Mouse (Mus musculus) cerebellum, postnatal 14 days (tissue): Measurements from ENCODE around the gene Snx14.

Experiments
- DNase-seq, 2 experiments: peaks; one replicate each; pipeline ENCODE4 v3.0.0; 2021; ENCODE audit warnings: mixed read lengths in 2 of 2

Gene Snx14

GRCm38 (mm10) chr9:88342241-88342640, 96.5 kb downstream of the Snx14 start:
- no peak for DNase-seq

- no peak for DNase-seq
Observed at GRCm38 (mm10) chr9:88340819-88341218, 97.9 kb downstream of the Snx14 start.

GRCm38 (mm10) chr9:88335839-88336238, 102.9 kb downstream of the Snx14 start:
- DNase-seq, result no peak

GRCm38 (mm10) chr9:88332447-88332846, 106.3 kb downstream of the Snx14 start:
- no peak for DNase-seq

- DNase-seq, result no peak
Observed at GRCm38 (mm10) chr9:88330316-88330715, 108.4 kb downstream of the Snx14 start.

- no peak for DNase-seq
Observed at GRCm38 (mm10) chr9:88329166-88329748, 109.5 kb downstream of the Snx14 start.

- DNase-seq, result no peak
Observed at GRCm38 (mm10) chr9:88328666-88329065, 110.1 kb downstream of the Snx14 start.

- peak; percentile 85 for DNase-seq
Observed at GRCm38 (mm10) chr9:88326930-88327901, 111.5 kb downstream of the Snx14 start, which contains the start of gene Nt5e. Gene Nt5e (plus strand): TSS chr9:88327197.
